Mouse (Mus musculus) layer of hippocampus, postnatal 25 days (tissue): ENCODE results near the gene Fcrl6. TPM values are rescaled to one million over a fixed set of nuclear protein-coding genes. Genes with fewer than 3 reads are reported as not detected.

ENCODE experiments used
- DNase-seq, 2 experiments: peaks; one replicate each; pipeline ENCODE4 v3.0.0; 2022; ENCODE audit warnings: mixed read lengths in 2 of 2, low spot score in 1 of 2; ENCODE audit errors: extremely low spot score in 1 of 2
- total RNA-seq, 2 experiments: library from RNA; stranded (reverse); gene quantifications; 2 replicates each; pipeline ENCODE4 v1.2.3; 2021

The Fcrl6 gene
- total RNA-seq, 2 experiments from 2014 or later: not detected

DNA sequence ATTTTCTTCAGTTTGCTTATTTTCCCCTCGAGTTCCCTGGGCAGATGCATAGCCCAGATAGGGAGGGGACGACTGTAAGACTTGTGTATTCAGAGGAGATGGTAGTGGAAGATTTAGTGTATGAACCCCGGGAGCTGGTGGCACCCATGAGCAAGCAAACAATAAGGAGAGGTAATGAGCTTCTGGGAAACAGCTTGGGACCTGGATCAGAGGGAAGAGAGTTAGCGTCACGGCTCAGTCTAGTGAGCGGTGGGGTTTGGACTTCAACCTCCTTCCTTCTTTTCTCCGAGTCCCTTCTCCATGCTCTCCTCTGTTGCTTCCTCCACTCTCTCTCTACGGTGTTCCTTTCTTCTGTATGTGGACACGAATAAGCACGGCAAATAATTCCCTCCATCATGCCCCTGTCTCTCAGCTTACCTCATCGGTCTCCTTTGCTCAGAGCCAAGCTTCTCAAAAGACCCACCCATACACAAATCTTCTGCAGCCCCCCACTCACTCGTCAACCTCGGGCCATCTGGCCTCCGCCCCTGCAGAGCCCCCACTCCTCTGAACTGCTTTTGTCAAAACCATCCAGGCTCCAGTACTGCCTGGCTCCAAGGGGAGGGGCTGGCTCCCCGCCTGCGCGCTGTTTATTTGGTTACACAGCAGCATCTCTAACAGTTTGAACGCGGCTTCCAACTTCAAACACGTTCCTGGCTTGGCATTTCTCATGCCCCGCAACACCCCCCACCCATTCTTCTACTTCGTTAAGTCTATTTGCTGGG, 14.4 kb upstream of the Fcrl6 start:
- peak; percentile 29 to 37 for DNase-seq

DNA sequence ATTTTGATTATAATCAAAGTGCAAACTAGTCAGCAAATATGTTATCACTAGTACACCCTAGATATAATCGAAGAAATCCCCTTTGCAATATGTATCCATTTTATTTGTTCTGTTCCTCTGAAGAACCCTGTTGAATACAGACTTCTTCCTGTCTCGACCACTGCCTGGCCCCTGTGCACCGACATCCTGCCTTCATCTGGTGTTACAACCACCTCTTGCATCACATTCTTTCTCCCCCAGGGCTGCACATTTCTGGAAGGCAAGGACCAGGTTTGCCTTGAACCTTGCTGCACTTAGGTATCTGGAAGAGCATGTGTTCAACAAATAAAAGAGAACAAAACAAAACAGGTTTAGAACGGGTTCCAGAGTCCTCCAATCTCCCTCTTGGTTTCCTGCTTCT, 13.1 kb upstream of the Fcrl6 start:
- DNase-seq: no peak

DNA sequence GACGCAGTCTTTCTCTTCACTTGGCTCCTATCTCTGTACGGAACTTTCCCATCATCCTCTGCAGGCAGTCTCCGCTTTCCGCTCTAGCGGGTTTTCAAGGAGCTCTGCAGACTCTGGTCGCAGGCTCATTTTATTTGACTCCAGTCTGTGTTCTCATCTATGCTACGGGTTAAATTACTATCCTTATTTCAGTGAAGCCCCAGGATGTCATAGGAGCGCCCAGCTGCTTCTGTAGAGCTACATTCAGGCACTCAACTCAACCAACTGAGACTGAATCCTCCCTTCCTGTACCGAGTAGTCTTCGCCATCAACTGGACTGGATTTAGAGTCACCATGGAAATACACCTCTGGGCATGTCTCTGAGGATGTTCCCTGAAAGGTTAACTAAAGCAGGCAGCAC, 12.3 kb upstream of the Fcrl6 start:
- DNase-seq: no peak

DNA sequence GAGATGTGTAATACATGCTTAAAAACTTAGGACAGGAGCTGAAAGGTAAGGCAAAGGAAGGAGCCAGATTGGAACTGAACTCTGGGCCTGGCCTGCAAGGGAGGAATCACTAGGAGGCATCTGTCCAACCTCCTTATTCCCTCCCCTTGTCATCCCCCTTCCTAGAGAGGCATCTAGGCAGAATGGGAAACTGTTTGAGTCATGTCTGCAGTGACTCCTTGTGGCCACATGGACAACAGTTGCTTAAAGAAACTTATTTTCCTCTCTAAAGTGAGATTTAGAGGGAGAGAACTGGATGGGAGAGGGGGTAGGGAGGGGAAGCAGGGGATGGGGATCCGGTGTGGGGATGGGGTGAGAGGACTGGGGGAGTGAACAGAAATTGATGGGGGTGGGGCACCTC, 10.4 kb upstream of the Fcrl6 start:
- DNase-seq: no peak

DNA sequence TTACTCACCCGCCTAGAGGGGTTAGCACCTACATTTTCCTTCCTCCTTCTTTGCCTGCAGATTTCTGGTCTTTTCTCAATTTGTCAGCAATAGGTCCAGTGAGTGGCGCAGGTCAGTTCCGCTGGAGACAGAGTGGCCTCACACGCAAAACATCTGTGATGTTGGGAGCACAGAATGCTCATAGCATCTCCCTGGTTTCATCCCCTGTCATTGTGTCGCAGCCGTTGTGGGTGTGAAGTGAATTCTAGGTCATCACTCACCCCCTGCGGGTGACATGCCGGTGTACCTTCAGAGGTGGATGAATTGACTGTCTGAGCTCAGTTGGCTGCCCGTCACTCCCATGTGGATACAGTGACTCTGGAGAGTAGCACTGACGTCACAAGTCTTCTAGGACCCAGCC, 9.0 kb upstream of the Fcrl6 start:
- no peak for DNase-seq

DNA sequence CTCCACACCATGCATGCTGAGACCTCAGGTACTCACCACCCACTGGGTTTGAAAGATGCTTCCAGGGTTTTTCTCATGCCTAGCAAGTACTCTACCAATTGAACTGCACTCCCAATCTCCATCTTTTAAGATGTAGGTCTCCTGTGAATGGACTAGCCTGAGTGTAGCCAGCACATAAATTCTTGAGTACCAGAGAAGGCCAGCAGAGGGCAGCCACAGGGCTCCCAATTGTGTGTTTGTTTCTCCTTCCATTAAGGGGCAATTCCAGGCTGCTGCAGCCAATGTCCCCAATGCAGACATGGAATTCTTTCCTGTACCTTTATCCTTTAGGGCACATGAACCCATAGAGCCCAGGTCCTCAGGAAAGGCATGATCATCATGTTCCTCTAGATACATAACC, 7.9 kb downstream of the Fcrl6 start:
- peak in 1 of 2 experiments; percentile 63 for DNase-seq

DNA sequence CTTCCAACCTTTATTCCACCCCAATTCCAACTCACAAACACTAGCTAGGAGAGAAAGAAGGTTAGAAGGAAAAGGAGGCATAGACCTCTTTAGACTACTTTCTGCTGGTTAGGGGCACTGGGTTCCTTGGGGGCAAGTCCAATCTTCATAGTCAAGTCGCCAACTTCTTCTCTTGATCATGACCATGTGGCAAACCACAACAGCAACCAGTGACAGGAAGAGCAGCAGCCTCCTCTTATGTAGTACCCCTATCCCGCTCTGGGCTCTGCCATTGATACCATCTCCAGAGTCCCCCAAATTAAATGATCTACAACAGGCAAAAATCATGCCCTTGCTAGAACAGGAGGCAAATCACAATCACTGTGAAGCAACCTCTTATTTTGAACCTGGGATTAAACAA, 8.4 kb downstream of the Fcrl6 start:
- no peak for DNase-seq

DNA sequence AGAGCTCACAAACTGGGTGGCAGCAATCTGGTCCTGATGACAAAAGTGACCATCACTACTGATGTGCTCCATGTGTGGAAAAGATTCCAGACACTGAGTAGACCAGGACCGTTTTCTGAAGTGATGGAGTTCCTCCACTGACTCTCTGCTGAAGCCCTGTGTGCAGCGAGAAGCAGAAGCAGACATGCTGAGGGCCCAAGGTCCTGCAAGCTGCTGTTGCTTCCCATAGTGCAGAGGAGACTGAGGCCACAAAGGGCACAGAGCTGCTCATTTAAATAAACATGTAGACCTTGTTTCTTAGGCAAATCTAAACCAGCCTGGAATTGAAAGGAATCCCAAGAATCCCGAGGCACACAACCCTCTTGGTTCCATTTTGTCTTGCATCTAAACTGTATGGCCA, 9.0 kb downstream of the Fcrl6 start:
- DNase-seq: no peak

DNA sequence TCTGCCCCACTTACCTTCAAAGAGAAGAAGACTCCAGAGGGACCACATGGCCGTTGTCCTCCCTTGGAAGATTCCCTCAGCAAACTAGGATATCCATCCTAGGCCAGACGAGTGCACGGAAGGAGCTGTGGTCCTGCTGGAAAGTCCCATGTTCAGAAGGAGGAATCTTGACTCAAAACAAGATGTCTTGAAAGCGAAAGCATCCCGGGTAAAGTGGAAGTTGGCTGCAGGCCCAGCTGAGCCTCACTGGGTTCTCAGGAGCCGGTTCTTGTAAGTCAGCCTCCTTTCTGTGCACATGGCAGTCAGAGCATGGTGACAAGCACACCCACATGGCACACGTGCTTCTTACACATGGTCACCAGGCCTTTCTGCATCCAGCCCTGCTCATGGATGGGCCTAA, 12.0 kb downstream of the Fcrl6 start, which contains the start of gene Slamf8:
Gene Slamf8, minus strand, starts transcription at position 184 of the 400 bp plus-strand sequence.
- DNase-seq: no peak

DNA sequence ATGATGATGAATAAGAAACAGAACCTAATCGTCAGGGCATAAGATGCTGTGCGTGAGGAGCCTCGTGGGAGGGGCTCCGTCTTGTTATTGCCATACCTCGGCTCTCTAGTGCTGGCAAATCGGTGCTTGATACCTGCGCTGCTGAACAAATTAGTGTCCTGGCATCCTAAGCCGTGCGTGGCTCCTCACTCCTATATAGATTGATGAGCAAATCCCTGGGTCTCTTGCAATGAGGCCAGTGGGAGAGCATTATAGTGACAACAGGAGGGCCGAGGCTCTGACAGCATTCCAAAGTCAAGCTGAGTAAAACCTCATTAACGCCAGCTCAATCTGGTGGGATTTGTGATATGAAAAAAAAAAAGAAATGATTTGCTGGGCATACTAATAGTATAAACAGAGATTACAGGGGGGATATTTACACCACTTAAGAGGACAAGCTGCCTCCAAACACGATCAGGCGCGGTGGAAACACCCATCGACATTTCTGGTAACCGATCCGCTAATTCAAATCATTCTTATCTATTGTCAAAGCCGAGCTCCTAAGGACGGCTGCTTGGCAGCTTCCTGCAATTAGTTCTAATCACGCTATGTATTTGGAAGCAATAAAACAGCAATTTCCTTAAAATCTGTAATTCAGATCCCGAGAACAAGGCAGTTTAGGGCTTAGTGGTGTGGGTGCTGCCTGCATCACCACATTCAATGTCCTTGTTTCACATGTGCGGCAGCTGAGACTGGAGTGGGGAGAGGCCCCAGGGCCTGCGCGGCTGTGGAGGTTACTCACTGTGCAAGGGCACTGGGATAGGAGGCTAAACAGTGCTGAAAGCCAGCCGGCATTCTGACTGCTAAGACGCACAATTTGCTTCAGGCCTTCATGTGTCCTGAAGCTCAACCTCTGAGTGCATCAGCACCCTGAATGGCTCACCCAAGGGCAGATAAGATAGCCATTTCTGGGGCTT, 16.5 kb downstream of the Fcrl6 start:
- DNase-seq: no peak

DNA sequence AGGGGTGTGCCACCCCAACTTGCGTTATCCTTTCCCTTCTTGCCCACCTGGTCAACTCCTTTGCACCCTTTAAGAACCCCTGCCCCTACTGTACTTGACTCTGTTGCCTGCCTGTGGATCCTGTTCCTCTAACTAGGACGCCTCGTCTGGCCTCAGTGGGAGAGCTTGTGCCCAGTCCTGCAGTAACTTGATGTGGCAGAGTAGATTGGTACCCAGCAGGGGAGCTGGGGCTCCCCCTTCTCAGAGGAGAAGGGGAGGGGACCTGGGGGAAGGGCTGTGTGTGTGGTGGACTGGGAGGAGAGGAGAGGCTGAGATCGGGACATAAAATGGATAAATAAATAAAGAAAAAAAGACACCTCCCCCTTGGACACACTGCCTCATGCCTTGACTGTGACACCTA, 17.3 kb downstream of the Fcrl6 start:
- DNase-seq: no peak

DNA sequence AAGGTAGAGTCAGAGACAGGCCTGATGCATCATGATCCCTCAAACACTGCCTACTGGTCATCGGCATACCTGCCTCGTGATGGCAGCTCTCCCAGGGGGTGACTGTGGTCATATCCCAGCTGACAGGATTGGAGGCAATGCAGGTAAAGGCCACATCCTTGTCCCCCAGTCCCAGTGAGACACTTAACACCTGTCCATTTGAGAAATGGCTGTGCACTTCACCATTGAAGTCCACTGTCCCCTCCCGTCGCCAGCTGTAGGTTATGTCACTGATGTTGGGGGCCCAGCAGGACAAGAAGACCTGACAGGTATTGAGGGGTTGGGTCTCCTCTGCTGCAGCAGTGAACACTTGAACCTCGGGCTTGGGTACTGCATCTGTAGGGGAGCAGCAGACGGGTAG, 18.1 kb downstream of the Fcrl6 start:
- no peak for DNase-seq

DNA sequence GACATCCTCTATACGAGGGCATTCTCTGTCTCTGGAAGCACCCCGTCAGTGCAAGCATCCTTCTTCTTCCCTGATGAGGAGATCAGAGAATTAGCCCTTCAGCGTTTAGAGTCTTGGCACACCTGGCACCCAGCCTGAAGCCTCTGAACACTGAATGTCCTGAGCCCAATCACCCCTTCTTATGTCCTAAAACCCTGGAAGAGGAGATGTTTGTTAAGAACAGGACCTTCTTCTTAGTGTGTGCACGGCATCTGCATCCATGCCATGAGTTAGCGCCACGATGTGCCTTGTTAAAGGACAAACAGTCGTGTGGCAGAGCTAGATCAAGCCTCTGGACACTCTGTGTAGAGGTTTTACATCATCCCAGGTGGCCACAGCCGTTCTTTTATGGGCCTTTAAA, 19.9 kb downstream of the Fcrl6 start:
- DNase-seq: no peak

DNA sequence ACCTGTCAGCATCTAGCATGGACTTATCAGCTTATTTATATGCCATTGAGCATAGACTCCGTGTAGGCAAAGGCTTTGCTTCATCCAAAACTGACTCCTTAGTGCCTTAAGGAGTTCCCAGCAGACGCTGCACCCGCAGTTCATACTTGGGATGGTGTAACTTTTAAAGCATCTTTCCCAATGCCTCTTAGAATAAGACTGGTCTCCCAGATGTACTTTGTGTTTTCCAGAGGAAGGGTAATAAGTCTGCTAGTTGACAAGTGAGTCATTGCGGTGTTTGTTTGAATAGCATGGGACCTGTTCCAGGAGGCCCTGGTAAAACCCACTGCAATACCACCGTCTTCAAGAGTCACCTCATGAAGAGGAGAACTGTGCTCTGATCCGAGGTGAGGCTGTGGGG, 22.2 kb downstream of the Fcrl6 start:
- DNase-seq: no peak

DNA sequence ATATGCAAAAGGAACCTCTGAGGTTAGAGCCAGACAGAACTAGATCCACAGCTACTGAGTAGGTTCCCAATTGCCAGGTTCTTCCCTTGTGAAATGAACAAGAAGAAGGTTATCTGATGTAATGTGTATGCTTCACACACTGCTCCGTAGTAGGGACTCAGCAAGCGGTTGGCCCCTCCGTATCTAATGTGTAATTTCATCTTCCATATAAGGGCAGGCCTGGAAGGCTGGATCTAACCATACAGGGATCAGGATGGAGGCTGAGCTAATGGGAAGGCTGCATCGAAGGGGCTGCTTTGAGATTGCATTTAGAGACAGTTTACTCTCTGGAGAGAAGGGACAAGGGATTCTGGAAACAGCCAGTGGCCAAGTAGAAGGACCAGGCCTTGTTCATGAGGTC, 34.6 kb downstream of the Fcrl6 start:
- no peak for DNase-seq

DNA sequence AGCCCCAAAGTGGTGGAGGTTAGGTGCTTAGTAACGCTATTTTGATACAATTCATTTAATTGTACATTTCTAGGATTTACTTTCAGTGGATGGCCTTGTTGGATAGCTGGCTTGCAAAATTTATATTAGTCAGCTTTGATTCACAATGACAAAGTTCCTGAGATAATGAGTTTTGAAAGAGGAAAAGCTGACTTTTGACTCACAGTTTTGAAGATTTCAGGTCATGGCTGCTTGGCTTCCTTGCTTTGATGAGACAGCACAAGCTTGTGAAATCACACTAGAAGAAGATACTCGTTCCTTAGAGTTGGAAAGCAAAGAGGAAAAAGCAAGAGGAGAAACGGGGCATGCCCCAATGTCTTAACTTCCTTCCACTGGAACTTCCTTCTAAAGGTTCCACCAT, 36.2 kb downstream of the Fcrl6 start:
- no peak for DNase-seq

DNA sequence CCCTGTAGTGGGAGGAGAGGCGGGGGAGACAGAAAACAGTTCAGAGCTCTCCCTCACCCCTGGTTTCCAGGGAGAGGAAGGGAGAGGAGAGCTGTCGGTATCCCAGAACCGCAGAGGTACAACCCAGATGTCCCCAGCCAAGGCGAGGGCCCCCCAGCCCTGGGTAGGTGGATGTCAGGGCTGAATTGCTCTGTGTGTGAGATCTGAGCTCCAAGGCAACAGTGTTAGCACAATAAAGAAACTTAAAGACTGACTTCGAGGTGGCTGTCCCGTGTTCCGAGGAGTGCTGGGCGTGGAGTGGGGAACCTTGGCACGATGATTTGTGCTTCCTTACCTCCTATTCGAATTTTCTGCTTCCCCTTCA, 38.9 kb downstream of the Fcrl6 start:
- DNase-seq: no peak

DNA sequence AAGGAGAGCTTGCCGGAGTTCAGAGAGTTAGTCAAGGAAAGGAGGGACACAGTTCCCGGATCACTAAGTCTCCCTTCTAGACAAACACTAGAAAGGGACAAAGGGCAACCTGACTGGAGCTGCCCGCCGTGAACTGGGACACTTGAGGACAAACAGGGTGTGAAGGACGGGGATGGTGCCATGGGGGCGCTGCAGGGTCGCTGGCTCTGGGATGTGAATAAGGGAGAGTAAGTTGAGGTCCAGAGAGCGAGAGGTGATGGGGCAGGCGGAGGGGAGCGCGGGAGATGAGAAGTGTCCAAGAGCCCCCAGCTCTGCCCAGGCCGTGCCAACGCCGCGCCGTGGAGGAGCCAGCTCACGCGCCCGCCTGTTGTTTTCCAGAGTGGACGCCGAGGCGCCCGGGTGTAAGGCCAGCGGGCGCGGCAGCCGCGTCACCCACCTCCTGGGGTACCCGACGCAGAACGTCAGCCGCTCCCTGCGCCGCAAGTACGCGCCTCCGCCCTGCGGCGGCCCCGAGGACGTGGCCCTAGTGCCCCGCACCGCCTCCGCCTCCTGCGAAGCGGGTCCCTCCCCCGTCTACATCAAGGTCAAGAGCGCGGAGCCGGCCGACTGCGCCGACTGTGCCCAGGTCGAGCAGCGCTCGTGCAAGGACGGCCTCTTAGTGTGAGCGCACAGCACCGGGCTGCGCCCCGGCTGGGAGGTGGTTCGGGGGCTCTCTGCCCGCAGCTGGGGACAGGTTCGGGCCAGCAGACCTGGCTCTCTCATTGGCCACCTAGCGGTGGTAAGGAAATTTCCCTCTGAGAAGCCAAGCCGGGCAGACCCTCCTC, 39.5 kb downstream of the Fcrl6 start:
- DNase-seq: peak; percentile 52 to 58

DNA sequence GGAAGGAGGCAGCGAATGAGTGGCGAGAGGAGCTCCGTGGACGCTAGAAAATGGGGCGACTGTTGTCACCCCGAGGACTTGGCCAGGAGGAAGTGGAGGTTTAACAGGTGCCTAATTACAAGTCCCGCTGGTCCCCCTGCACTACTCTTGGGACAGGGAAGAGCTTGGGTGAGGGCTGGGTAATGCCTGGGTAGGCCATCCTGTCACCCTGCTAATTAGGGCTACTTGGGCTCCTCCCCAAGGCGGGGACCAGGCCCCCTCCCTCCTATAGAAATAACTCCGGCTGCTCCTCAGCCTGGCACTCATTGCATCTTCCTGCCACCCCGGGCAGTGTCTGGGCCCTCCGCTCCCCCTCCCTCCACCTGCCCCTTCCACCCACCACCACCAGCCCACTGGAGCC, 46.7 kb downstream of the Fcrl6 start, which contains the start of gene Vsig8:
Gene Vsig8, plus strand, starts transcription at position 301 of the 400 bp plus-strand sequence.
- no peak for DNase-seq

DNA sequence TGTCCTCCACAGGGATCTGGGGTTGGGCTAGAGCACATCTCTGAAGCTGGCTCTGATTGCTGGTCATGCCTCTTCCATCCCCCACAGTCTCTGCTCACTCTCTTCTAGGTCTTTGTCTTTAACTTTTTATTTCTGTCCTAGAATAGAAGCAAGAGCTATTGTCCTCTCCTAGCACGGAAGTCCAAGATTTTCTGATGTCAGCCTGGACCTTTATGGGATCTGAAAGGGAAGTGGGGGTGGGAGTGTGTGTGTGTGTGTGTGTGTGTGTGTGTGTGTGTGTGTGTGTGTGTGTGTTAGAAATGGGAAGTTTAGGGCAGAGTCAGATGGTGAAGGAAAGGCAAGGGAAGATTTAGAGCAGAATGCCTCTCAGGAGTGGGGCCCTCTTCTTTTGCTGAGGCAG, 49.7 kb downstream of the Fcrl6 start:
- no peak for DNase-seq

DNA sequence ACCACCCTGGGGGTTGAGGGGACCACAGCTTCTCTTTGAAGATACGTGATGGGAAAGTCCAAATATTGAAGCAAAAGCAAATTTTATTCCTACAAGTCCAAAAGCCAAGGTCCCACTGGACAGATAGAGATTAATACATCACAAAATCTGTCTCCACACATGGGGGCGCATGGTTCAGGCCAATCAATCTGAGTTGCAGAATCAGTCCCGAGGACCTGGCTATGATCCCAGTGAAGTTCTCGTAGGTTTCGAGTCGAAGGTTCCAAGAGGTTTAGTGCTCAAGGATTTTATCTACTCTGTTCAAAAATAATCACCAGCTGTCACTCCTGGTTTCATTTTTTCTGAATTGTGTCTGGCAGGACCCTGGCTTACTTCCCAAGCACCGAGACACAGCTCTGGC, 51.3 kb downstream of the Fcrl6 start:
- DNase-seq: no peak
